Mouse (Mus musculus): ENCODE results near the gene Ndufs7. TPM values are rescaled to one million over a fixed set of nuclear protein-coding genes. Genes with fewer than 3 reads are reported as not detected.

Gene Ndufs7
- polyA plus RNA-seq, 1 experiment from 2014 or later: 498 TPM

- no peak overlapping the region for H3K4me2 ChIP-seq (ENCODE audit: low read length)
- H3K27ac ChIP-seq (ENCODE audit: low read depth): no peak overlapping the region
- H3K9me3 ChIP-seq (ENCODE audit: control insufficient read depth, low read length): no peaks in the 10 kb centered on the region
- ATAC-seq (replicated peaks; ENCODE audit: low FRiP score, low TSS enrichment, low read depth) (no peak), DNase-seq (ENCODE audit: low spot score) (no peak)
- H3K9ac ChIP-seq (ENCODE audit: low read length): no peak overlapping the region
- H3K27me3 ChIP-seq (replicated peaks; ENCODE audit: control insufficient read depth, insufficient read depth, low read length): no peaks in the 10 kb centered on the region
- H3K4me3 ChIP-seq (ENCODE audit: low read depth, low read length): no peak overlapping the region
- H3K4me1 ChIP-seq (replicated peaks; ENCODE audit: control insufficient read depth, insufficient read depth, low read length): peaks cover 16% of the 10 kb centered on the region
- H3K36me3 ChIP-seq (ENCODE audit: control insufficient read depth, insufficient read depth, low read length): peaks cover 65% of the 10 kb centered on the region
- 90% methylated on average over 5 of the region's 5 CpGs for WGBS
Measured at GRCm38 (mm10) chr10:80255881-80256535, 7.1 kb downstream of the Ndufs7 start.

DNA sequence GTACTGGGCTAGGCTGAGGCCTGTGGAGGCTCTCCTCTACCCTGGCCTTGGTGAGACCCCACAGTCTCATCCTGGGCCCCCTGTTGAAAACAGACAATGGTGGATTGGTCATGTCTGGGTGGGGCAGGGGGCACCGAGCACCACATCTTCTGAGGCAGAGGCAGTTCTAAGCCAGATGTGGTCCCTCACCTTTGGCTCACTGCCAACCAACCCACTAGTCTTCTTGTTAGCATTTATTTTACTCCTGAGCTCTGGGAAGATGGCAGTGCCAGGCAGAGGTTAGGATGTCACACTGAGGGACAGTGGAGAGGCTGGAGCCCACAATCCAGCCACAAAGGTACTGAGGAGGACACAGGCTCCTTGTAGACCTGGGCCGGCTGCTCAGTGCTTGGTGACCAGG lies 9.0 kb downstream of the Ndufs7 start:
- H3K36me3 ChIP-seq (ENCODE audit: control insufficient read depth, insufficient read depth, low read length): peaks cover 59% of the 10 kb centered on the region
- H3K27me3 ChIP-seq (replicated peaks; ENCODE audit: control insufficient read depth, insufficient read depth, low read length): no peaks in the 10 kb centered on the region
- H3K4me2 ChIP-seq (ENCODE audit: low read length): no peak overlapping the region
- no peaks in the 10 kb centered on the region for H3K9me3 ChIP-seq (ENCODE audit: control insufficient read depth, low read length)
- DNase-seq (ENCODE audit: low spot score): no peak
- WGBS: 69% methylated on average over 2 of the region's 2 CpGs
- peaks cover 21% of the 10 kb centered on the region for H3K4me1 ChIP-seq (replicated peaks; ENCODE audit: control insufficient read depth, insufficient read depth, low read length)
- H3K9ac ChIP-seq (ENCODE audit: low read length): no peak overlapping the region
- ATAC-seq (replicated peaks; ENCODE audit: low FRiP score, low TSS enrichment, low read depth): no peak
- H3K4me3 ChIP-seq (ENCODE audit: low read depth, low read length): no peak overlapping the region
- H3K27ac ChIP-seq (ENCODE audit: low read depth): no peak overlapping the region

DNA sequence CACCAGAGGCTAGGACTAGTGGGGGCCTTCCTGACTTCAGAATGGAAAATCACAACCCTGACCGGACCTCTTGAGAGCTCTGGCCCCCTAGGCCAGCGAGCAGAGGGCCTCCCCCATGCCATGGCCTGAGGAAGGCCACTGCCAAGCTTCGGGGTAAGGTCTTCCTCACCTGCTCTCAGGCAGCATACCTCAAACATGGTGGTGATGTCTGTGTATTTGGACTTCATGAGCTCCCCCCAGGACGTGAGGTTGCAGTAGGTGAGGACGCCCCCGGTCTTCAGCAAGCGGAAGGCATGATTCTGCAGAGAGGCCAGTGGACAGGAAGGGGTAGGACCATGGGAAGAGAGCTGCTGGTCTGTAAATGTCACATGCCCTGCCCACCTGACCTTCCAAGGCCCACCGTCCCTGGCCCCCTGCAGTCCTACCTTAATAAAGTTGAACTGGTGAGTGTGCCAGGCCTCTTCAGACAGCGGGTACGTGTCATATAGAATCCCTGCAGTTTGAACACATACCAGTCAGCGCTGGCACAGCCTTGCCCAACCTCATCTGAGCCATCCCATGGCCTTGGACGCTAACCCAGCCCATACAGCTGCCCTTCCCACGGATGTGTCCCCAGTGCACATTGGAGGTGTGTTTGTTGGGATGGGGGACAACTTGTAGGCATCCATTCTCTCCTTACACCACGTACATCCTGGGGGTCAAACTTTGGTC lies 10.0 kb downstream of the Ndufs7 start:
- Histone ChIP-seq H3K4me2 (ENCODE audit: low read length) (0 out of 2 replicates have a peak overlapping the region, but pooled peaks have one; percentile 91), H3K27me3 (replicated peaks; ENCODE audit: control insufficient read depth, insufficient read depth, low read length) (no peaks in the 10 kb centered on the region), H3K9ac (ENCODE audit: low read length) (no peak overlapping the region), H3K9me3 (ENCODE audit: control insufficient read depth, low read length) (no peaks in the 10 kb centered on the region), H3K36me3 (ENCODE audit: control insufficient read depth, insufficient read depth, low read length) (peaks cover 50% of the 10 kb centered on the region), H3K27ac (ENCODE audit: low read depth) (no peak overlapping the region), H3K4me1 (replicated peaks; ENCODE audit: control insufficient read depth, insufficient read depth, low read length) (peaks cover 21% of the 10 kb centered on the region), H3K4me3 (ENCODE audit: low read depth, low read length) (no peak overlapping the region)
- DNase-seq (ENCODE audit: low spot score): no peak
- ATAC-seq (replicated peaks; ENCODE audit: low FRiP score, low TSS enrichment, low read depth): no peak
- WGBS: 89% methylated on average over 14 of the region's 14 CpGs

GRCm38 (mm10) chr10:80259463-80259805 lies 10.5 kb downstream of the Ndufs7 start:
- Histone ChIP-seq H3K9me3 (ENCODE audit: control insufficient read depth, low read length) (no peaks in the 10 kb centered on the region), H3K36me3 (ENCODE audit: control insufficient read depth, insufficient read depth, low read length) (peaks cover 45% of the 10 kb centered on the region), H3K4me2 (ENCODE audit: low read length) (peak overlapping the region; percentile 91), H3K27me3 (replicated peaks; ENCODE audit: control insufficient read depth, insufficient read depth, low read length) (no peaks in the 10 kb centered on the region), H3K27ac (ENCODE audit: low read depth) (peak overlapping the region; percentile 27; the same call in 1 of the 2 replicates), H3K4me3 (ENCODE audit: low read depth, low read length) (0 out of 2 replicates have a peak overlapping the region, but pooled peaks have one; percentile 63), H3K9ac (ENCODE audit: low read length) (peak overlapping the region; percentile 50), H3K4me1 (replicated peaks; ENCODE audit: control insufficient read depth, insufficient read depth, low read length) (peaks cover 21% of the 10 kb centered on the region)
- ATAC-seq (replicated peaks; ENCODE audit: low FRiP score, low TSS enrichment, low read depth): no peak
- 78% methylated on average over 6 of the region's 6 CpGs for WGBS
- DNase-seq (ENCODE audit: low spot score): no peak

DNA sequence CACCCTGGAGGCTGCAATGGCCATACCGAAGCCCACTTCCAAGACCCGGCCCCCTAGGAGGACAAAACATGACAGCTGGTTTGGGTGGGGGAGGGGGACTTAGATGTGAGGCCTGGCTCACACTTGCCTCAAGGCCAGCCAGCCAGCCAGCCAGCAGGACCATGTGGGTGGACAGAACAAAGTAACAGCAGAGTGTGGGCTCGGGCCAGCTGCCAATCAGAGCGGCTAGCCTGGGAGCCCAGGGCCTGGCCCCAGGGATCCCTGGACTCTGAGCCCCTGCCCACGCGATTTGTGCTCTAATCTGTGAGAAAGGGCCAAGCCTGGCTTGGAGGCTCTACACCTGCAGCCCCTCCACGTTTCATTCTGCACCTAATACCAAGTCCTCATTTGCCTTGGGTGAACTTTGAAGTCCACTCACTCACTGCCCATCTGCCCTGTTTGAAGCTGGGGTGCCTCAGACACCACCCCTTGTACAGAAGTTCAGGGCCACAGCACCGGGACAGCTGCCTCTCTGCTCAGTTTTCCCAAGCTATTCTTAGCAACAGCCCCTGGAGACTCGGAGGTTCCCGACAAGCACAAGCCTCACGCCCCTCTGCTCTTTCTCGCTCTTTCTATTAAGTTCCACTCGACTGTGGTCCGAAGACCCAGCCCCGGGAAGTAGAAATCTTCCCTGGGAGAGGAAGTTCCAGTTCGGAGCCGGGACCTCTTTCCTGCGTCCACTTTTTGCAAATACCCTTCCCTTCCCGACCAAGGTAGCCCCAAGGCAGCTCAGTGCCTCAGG lies 11.1 kb downstream of the Ndufs7 start:
- WGBS: 10% methylated on average over 19 of the region's 19 CpGs
- peaks cover 21% of the 10 kb centered on the region for H3K4me1 ChIP-seq (replicated peaks; ENCODE audit: control insufficient read depth, insufficient read depth, low read length)
- no peaks in the 10 kb centered on the region for H3K9me3 ChIP-seq (ENCODE audit: control insufficient read depth, low read length)
- H3K4me3 ChIP-seq (ENCODE audit: low read depth, low read length): peak overlapping the region; percentile 63
- DNase-seq (ENCODE audit: low spot score) (no peak), ATAC-seq (replicated peaks; ENCODE audit: low FRiP score, low TSS enrichment, low read depth) (no peak)
- H3K27me3 ChIP-seq (replicated peaks; ENCODE audit: control insufficient read depth, insufficient read depth, low read length): no peaks in the 10 kb centered on the region
- H3K36me3 ChIP-seq (ENCODE audit: control insufficient read depth, insufficient read depth, low read length): peaks cover 38% of the 10 kb centered on the region
- peak overlapping the region; percentile 99 for H3K27ac ChIP-seq (ENCODE audit: low read depth)
- H3K4me2 ChIP-seq (ENCODE audit: low read length): peak overlapping the region; percentile 91
- H3K9ac ChIP-seq (ENCODE audit: low read length): peak overlapping the region; percentile 50

- ATAC-seq (replicated peaks; ENCODE audit: low FRiP score, low TSS enrichment, low read depth): peak; percentile 91
- Histone ChIP-seq H3K4me1 (replicated peaks; ENCODE audit: control insufficient read depth, insufficient read depth, low read length) (peaks cover 26% of the 10 kb centered on the region), H3K4me2 (ENCODE audit: low read length) (peak within 1 kb of the TSS; percentile 91), H3K9me3 (ENCODE audit: control insufficient read depth, low read length) (no peaks in the 10 kb centered on the region), H3K36me3 (ENCODE audit: control insufficient read depth, insufficient read depth, low read length) (peaks cover 30% of the 10 kb centered on the region), H3K9ac (ENCODE audit: low read length) (peak within 1 kb of the TSS; percentile 68), H3K27me3 (replicated peaks; ENCODE audit: control insufficient read depth, insufficient read depth, low read length) (no peaks in the 10 kb centered on the region), H3K27ac (ENCODE audit: low read depth) (peak within 1 kb of the TSS; percentile 99), H3K4me3 (ENCODE audit: low read depth, low read length) (peak within 1 kb of the TSS; percentile 63)
- DNase-seq (ENCODE audit: low spot score): peak; percentile 99
- under 1% methylated on average over 45 of the region's 49 CpGs for WGBS
Measured at GRCm38 (mm10) chr10:80260642-80261584, 12.0 kb downstream of the Ndufs7 start, which contains the start of the genes Gamt and Dazap1. Gene Gamt, minus strand, starts transcription at chr10:80261012. Gene Dazap1, plus strand, starts transcription at chr10:80261486.

GRCm38 (mm10) chr10:80261585-80261968 lies 12.7 kb downstream of the Ndufs7 start:
- WGBS: under 1% methylated on average over 14 of the region's 14 CpGs
- Histone ChIP-seq H3K4me2 (ENCODE audit: low read length) (peak overlapping the region; percentile 91), H3K9ac (ENCODE audit: low read length) (peak overlapping the region; percentile 68), H3K27me3 (replicated peaks; ENCODE audit: control insufficient read depth, insufficient read depth, low read length) (no peaks in the 10 kb centered on the region), H3K27ac (ENCODE audit: low read depth) (peak overlapping the region; percentile 99), H3K36me3 (ENCODE audit: control insufficient read depth, insufficient read depth, low read length) (peaks cover 23% of the 10 kb centered on the region), H3K4me3 (ENCODE audit: low read depth, low read length) (peak overlapping the region; percentile 63), H3K9me3 (ENCODE audit: control insufficient read depth, low read length) (no peaks in the 10 kb centered on the region), H3K4me1 (replicated peaks; ENCODE audit: control insufficient read depth, insufficient read depth, low read length) (peaks cover 32% of the 10 kb centered on the region)
- DNase-seq (ENCODE audit: low spot score) (peak; percentile 98), ATAC-seq (replicated peaks; ENCODE audit: low FRiP score, low TSS enrichment, low read depth) (peak; percentile 72)

GRCm38 (mm10) chr10:80262169-80262568 lies 13.2 kb downstream of the Ndufs7 start:
- H3K4me1 ChIP-seq (replicated peaks; ENCODE audit: control insufficient read depth, insufficient read depth, low read length): peaks cover 36% of the 10 kb centered on the region

More at GRCm38 (mm10) chr10:80262169-80262568, 13.2 kb downstream of the Ndufs7 start:
- Histone ChIP-seq H3K27me3 (replicated peaks; ENCODE audit: control insufficient read depth, insufficient read depth, low read length) (no peaks in the 10 kb centered on the region), H3K9ac (ENCODE audit: low read length) (no peak overlapping the region; the same call in 1 of the 2 replicates), H3K4me2 (ENCODE audit: low read length) (peak overlapping the region; percentile 91), H3K36me3 (ENCODE audit: control insufficient read depth, insufficient read depth, low read length) (peaks cover 19% of the 10 kb centered on the region), H3K27ac (ENCODE audit: low read depth) (peak overlapping the region; percentile 99), H3K9me3 (ENCODE audit: control insufficient read depth, low read length) (no peaks in the 10 kb centered on the region), H3K4me3 (ENCODE audit: low read depth, low read length) (peak overlapping the region; percentile 63)
- 75% methylated on average over 12 of the region's 12 CpGs for WGBS
- DNase-seq (ENCODE audit: low spot score) (no peak), ATAC-seq (replicated peaks; ENCODE audit: low FRiP score, low TSS enrichment, low read depth) (no peak)
